Mouse (Mus musculus): ENCODE measurements around the gene Susd1. TPM values are rescaled to one million over a fixed set of nuclear protein-coding genes. Genes with fewer than 3 reads are reported as not detected.

Susd1 gene
- 5.5 TPM in 2 replicates for polyA plus RNA-seq (2012; rRNA removed)

DNA sequence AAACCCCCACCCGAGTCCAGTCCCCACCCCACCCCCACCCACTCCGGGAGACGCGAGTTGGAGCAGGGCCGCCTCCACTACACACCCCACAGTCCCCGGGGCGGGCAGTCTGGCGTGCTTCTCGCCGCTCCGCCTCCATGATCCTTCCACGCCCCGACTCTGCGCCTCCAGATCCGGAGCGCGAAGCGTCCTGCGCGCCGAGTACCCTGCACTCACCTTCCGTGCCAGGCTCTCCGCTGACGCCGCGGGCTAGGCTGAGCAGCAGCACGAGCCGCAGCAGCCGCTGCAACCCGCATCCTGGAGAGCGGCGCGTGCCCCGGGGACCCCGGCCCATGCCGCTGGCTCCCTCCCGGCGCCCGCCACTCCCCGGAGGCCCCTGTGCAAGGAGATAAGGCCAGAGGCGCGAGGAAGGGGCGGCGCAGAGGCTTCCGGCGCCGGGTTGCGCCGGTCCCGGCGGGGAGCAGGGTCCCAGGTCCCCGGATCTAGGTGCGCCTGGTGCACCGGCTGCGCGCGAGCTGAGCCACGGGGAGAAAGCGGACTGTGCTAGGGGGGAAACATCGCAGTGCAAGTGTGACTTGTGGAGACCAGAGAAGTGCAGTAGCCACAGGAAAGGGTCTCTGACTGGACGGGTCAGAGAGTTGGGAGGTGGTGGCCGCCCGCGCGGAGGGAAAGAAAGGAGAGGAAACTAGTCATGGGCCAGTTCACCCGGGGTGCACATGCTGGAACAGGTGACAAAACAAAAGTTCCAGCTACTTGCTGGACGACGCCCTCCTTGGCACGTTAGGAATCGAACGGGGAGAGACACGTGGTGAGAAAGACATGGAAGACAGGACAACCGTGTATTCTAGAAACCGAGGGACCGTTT is at the start of gene Susd1:
Gene Susd1, minus strand, starts transcription at position 644 of the 865 bp plus-strand sequence.

Other genes starting within 250 kb of the Susd1 start
- 66.3 and 66.9 TPM in 2 replicates for gene Ugcg, start 249.4 kb downstream of the Susd1 start, polyA plus RNA-seq (2012; rRNA removed)
- 10.3 and 11.0 TPM in 2 replicates for gene Ptbp3, start 110.7 kb upstream of the Susd1 start, polyA plus RNA-seq (2012; rRNA removed)
- 19.2 and 25.1 TPM in 2 replicates for gene Hsdl2, start 142.9 kb upstream of the Susd1 start, polyA plus RNA-seq (2012; rRNA removed)
- 12.0 and 14.4 TPM in 2 replicates for gene E130308A19Rik, start 187.6 kb upstream of the Susd1 start, polyA plus RNA-seq (2012; rRNA removed)